Mouse (Mus musculus): ENCODE data around the gene Phb2. TPM values are rescaled to one million over a fixed set of nuclear protein-coding genes. Genes with fewer than 3 reads are reported as not detected.

Phb2 gene
- total RNA-seq, 1 experiment from 2014 or later, result 402 TPM

DNA sequence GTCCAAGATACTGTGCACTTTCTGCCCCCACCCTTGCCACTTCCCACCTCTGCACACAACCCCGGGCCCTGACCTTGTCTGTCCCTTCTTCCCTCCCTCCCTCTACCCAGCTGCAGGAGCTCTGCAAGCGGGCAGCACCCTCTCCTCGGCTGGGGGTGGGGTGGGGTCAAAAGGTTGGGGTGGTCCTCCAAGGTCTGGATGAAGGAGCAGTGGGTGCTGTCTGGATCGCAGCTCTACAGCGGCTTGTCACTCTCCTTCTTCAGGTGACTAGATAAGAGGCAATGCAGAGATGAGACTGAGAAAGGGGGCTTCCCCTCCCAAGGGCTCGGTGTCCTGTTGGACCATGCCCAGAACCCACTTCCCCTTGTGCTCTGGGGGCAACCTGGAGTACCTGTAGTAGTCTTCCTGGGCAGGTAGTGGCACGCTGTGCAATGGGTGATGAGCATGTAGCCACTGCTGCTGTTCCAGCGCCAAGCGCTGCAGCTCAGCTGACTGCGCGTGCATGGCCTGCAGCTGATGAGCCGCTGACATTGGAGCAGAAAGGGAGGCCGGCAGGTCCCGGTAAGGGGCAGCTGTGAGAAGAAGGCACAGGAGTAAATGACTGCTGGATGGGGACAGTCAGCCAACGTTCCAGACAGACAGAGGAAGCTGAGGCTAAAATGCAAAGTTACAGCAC lies 30.8 kb downstream of the Phb2 start:
- no peak for ATAC-seq (replicated peaks; ENCODE audit: low read depth, poor library complexity, severe bottlenecking)

DNA sequence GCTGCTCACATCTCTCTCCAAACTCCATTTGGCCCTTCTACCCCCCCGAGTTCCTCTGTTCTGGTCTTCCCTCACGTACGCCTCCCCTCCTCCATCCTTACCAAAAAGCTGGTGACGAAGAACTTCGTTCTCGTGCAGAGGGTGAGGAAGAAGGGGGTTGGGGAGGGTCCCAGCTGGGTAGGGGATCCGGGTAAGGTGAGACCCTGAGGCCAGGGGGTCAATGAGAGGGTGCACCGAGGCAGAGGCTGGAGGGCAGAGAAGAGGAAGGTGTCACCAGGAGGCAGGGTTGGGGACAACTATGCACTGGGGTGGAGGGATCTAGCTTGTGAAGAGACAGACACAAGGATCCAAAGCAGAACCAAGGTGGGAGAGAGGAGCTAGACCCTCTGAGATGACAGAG lies 31.5 kb downstream of the Phb2 start:
- ATAC-seq (replicated peaks; ENCODE audit: low read depth, poor library complexity, severe bottlenecking), result no peak

DNA sequence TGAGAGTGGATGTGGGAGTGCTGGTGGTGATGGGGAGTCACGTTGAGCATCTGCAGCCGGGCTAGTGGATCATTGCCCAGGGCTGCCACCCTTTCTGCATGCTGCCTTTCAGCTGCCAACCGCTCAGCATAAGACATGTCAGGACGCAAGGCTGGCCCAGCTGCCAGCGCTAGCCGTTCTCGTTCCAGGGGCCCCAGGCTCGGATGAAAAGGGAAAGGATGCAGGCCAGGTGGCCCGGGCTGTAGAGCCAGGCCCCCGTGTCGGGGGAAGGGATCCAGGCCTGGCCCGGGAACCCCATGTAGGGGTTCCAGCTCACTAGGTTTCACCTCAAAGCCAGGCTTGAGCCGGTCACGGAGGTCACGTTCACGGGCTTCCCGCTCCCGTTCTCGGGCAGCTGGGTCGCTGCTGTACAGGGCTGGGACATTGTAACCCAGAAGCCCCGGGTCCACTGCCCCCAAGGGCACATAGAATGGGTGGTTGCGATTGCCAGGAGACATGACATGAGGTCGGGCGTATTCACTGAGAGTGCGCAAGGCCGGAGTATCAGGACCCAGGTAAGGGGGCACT lies 32.7 kb downstream of the Phb2 start:
- no peak for ATAC-seq (replicated peaks; ENCODE audit: low read depth, poor library complexity, severe bottlenecking)

DNA sequence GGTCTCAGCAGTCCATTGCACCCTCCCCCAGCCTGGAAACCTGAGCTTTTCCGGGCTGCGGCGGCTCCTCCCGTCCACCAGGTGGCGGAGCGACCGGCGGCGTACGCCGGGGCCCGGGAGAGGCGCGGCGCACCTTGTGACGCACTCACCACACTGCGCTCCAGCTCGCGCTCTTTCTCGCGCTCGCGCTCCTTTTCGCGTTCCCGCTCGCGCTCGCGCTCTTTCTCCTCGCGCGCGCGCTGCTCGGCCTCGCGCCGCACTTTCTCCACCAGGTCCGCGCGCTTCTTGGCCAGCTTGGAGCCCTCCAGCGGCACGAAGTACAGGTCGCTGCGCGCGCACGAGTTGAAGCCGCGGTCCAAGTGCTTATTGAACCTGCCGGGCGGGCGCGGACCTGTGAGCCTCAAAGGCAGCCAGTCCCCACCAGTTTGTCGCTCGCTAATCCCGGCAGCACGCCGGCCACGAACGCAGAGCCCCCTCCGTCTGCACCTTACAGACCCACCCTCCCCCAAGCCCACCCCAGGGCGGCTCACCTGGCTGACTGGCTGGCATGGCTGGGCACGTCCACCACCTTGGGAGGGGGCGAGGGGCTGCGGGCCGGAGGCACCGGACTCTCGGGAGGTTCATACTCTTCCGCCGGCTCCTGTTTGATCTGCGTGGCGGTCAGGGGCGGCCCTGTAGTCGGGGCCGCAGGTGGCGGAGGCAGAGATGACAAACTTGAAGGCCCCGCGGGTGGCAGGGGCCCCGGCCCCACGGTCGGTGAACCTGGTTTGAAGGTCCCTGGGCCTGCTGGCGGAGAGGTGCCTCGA lies 33.6 kb downstream of the Phb2 start:
- peak; percentile 61 for ATAC-seq (replicated peaks; ENCODE audit: low read depth, poor library complexity, severe bottlenecking)

DNA sequence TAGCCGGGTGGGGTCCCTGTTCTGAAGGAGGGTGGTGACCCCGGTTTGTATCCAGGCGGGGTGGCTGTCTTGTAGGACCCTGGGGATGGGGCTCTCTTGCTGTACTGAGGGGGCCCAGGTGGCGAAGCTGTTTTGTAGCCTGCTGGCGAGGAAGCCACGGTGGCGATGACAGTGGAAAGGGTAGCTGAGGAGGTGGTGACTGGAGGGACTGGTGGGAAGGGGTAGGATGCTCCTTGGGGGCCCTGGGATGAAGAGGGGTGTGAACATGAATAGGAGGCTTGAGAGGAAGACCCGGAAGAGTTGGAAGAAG lies 34.1 kb downstream of the Phb2 start:
- ATAC-seq (replicated peaks; ENCODE audit: low read depth, poor library complexity, severe bottlenecking), result no peak

DNA sequence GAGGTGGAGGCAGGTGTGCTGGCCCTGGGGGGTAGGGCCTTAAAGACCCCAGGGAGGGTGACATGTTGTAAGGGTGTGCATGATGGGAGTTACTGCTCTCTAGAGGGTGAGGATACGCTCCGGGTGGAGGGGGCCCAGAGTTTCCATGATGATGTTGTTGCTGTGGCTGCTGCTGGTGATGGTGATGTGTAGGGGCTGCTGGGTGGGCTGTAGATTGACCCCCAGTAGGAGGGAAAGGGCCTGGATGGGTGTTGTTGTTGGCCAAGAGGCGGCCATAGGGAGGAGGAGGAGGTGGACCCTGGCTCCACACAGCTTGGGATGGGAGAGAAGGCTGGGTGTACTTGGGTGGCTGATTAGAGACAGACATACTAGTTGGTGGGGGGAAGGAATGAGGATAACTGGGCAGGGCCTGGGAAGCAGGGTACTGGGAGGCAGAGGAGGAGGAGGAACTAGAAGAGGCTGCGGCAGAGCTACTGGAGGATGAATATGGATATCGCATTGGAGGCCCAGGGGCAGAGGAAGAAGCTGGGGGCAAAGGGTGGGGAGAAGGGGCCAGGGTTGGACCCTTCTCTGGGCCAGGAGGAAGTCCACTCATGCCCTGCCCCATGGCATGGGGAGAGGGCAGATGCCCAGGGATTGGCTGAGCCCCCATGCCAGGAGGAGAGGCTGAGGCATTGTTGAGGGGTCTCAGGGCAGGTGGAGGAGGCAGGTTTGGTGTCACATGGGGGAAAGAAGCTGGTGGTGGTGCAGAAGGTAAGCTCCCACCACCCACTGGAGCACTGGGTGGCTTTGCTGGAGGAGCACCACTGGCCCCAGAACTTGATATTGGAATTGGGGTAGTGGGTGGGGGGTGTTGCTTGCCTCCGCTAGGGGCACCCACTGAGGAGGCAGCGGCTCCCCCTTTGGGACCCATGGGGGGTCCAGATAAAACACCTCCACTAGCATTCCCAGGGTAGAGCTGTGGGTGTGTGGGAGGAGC lies 34.8 kb downstream of the Phb2 start:
- ATAC-seq (replicated peaks; ENCODE audit: low read depth, poor library complexity, severe bottlenecking), result no peak

DNA sequence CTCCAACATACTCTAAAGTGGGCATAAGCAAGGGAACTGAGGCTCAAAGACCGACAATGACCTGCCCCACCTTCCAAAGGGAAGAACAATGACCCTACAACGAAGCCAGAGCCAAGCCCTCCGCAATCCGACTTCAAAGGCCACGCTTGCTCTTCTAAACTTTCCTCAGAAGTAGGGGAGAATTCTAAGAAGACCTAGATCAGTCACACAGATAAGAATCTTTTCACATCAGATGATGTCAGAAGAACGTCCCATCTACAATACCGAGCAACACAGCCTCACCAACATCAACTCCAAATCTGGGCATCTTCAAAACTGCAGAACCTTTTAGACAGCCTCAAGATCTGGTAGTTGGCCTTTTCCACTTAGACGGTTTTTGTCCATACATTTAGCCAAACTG lies 38.3 kb downstream of the Phb2 start:
- no peak for ATAC-seq (replicated peaks; ENCODE audit: low read depth, poor library complexity, severe bottlenecking)

DNA sequence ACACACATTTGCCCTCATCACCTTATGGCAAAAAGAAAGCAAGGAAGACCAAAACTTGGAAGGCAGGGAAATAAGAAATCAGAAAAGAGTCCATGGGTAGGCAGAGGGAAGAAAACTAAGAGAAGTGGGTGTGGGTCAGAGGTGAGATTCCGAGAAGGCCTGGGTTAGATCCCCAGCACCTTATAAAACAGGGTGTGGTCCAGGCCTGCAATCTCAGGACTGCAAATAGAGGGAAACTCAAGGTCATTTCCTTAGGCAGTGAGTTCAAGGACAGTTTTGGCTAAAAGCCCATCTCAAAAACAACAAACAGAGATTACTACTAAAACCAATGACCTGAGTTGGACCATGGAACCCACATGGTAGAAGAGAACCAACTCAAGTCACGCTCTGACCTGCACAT lies 41.7 kb downstream of the Phb2 start:
- no peak for ATAC-seq (replicated peaks; ENCODE audit: low read depth, poor library complexity, severe bottlenecking)

DNA sequence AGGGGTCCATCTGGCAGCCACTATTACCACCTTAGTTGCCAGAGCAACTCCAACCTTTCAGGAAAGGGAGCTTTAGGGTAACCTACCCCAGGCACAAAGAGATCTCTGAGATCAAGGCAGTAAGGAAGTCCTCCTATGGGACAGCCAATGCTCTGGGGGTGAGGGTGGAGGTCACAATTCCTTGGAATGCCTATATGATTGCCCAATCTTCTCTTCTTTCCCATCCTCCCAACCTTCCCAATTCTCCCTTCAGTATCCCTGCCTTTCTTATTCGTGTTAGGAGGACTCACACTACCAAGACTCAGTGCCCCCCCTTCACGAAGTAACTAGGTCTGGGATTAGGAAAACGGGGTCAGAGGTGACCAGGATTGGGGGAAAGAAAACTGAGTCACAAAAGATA lies 43.2 kb downstream of the Phb2 start:
- ATAC-seq (replicated peaks; ENCODE audit: low read depth, poor library complexity, severe bottlenecking), result no peak

DNA sequence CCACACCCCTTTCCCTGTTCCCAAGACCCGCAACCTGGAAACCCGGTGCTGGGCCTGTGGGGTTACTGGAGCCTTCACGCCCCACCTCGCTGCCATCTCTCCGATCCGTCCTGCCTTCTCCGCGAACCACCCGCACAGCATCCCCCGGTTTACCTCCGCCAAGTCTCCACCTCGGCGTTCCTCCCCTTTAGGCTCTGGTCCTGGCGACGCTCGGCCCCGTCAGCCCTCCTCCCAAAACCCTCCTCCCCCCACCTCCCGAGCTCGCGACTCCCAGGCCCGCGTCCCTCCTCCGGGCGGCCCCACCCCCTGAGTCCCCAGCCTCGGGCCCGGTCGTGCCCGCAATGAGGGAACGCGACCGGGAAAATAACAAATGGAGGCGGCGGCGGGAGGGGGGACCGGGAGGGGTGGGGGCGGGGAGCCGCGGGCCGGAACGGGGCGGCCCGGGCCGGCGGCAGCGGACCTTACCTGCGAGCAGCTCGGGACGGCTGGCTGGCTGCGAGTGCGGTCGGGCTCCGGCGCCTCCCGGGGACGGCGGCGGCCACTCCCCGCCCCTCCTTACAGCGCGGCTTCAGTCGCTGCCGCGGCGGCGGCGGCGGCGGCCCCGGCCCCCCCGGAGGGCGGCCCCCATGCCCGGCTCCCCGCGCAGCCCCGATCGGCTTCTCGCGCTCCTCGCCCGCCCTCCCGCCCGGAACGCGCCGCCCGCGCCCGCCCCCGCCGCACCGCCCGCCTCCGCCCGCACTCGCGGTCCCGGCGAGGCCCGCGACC lies 43.9 kb downstream of the Phb2 start, which contains the start of the genes Gm45234 and Atn1:
Gene Gm45234, minus strand, starts transcription at position 191 of the 765 bp plus-strand sequence.
Gene Atn1, minus strand, starts transcription at position 694 of the 765 bp plus-strand sequence.
- peak; percentile 40 for ATAC-seq (replicated peaks; ENCODE audit: low read depth, poor library complexity, severe bottlenecking)

DNA sequence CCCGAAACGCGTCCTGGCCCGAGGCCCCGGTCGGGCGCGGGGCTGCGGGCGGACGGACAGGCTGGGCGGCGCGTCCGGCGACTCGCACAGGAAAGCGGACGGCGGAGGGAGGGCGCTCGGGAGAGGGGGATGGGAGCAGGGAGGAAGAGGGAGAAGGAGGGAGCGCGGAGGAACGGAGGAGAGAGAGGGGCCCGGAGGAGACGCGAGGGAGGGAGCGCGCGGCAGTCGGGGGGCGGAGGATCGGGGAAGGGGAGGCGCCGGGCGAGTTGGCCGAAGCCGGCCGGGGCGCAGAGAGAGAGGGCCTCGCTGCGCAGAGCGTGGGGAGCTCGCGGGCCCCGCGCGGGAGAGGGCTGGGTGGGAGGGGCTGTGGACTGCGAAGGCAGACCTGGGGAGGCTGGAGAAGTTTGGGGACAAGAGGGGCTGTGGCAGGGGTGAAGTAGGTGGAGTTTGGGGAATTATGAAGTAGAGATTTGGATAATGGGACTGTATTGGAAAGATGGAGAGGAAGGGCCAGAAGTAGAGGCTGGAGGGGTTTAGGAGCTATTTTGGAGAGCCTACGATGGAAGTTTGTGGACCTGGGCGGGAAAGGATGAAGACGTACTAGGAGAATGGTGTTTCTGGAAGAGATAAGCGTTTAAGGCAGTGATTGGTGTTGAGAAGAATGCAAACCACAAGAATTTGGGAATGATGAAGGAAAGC lies 44.7 kb downstream of the Phb2 start:
- peak; percentile 40 for ATAC-seq (replicated peaks; ENCODE audit: low read depth, poor library complexity, severe bottlenecking)

DNA sequence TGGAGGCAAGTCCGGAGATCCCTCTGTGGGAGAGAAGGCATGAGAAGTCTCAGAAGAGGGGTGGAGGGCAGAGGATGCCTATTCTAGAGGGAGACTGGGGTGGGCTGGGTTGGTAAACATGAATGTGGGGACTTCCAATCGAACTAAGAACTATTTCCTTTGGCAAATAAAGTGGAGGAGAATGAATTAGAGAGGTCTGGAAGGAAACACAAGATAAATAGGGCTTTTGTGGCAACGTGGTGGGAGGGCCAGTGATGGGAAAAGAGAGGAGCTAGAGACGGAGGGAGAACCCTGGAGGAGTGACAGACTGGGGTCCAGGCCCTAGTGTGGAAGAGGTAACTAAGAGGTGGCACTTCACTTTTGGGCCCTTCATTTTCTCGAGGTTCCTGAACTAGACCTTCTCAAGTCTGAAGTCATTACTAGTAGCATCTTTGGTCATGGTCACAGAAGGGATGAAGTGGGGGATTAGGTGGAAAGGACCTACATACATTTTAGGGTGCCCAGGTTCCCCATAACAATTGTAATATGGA lies 45.3 kb downstream of the Phb2 start:
- no peak for ATAC-seq (replicated peaks; ENCODE audit: low read depth, poor library complexity, severe bottlenecking)

DNA sequence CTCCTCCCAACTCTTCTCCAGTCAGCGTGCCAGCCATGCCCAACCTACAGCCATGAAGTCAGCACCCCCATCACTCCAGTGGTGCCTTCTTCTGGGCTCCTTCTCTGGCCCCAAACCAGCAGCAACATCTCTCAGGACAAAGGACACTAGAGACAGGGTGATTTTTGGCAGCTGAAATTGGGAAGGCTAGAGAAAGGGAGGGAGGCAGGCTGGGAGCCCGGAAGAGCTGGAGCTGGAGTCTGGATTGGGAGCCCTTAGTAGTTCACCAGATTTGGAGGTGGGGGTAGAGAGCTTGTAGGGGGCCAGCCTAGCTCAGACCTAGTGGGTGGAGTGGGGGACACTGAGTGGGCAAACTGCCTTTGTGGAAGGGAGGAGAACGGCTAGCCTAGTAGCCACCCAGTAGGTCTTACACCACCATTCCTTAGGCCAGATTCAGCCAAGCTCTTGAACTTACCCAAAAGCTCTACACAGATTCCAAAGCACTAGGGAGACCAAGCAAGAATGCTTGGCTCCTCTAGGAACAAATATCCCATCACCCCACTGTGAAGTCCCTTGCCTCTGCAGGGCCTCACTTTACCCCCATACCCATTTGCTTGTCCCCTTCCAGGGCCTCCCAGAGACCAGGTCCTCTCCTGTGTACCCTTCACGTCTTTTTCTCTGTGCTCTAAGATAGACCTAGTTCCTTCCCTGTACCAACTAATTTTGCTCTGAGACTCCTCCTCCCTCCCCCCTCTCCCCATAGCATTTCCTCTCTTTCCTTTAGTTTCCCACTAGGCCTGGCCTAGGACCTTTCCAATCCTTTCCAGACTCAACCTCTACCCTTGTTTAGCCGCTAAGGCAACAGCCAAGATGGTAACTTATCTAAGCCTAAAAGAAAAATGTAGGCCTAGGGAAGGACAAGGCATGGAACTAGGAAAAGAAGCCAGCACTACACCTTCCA lies 46.0 kb downstream of the Phb2 start:
- ATAC-seq (replicated peaks; ENCODE audit: low read depth, poor library complexity, severe bottlenecking), result no peak

DNA sequence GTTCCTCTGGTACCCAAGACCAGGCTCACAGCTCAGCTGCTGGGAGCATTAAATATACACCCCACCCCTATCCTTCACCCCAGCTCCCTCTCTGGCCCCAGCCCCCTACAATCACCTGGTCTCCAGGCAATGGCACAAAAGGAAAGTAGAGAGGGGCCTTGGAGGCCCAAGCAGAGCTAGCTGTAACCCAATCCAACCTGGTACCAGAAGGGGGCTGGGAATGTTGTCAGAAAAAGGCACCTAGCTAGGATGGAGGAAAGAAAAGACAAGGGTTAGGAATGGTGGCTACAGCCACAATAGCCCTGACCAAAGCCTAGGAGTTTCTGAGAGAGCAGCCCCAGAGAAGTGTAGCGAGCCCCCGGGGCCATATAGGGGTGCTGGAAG lies 46.7 kb downstream of the Phb2 start:
- ATAC-seq (replicated peaks; ENCODE audit: low read depth, poor library complexity, severe bottlenecking), result no peak

DNA sequence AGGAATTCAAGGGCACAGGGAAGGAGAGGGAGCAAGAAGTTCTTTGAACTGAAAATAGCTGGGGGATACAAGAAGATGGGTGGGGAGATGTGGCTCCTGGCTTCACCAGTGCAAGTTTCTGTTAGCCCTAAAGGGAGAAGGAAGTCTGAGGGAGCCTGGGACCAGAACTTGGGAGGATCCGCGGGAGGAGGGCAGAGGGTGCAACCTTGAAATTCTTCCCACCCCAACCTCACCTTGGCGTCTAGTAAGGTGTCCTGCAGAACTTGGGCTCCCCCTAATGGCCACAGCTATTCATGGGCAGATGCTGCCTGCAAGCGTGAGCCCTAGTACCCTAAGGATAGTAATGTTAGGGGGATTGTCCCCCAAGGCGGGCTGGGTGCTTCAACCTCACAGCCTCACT lies 47.1 kb downstream of the Phb2 start:
- ATAC-seq (replicated peaks; ENCODE audit: low read depth, poor library complexity, severe bottlenecking), result peak; percentile 92

DNA sequence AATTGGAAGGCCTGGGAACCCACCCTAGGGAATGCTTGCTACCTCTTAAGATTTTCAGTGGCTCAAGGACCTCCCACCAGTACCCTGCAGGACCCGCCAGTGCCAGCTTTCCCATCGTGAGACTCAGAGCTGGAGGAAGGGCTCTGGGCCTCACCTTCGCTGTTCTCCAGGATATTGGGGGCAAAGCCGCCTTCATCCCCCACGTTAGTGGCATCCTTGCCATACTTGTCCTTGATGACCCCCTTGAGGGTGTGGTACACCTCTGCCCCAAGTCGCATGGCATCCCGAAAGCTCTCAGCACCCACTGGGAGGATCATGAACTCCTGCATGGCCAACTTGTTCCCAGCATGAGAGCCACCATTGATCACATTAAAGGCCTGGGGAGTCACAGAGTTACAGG lies 53.8 kb downstream of the Phb2 start:
- no peak for ATAC-seq (replicated peaks; ENCODE audit: low read depth, poor library complexity, severe bottlenecking)
